Mouse (Mus musculus): ENCODE measurements around the gene Epor. TPM values are rescaled to one million over a fixed set of nuclear protein-coding genes. Genes with fewer than 3 reads are reported as not detected.

Gene Epor
- total and polyA plus RNA-seq, 3 experiments, result 192 to 440 TPM; not detected in 1

DNA sequence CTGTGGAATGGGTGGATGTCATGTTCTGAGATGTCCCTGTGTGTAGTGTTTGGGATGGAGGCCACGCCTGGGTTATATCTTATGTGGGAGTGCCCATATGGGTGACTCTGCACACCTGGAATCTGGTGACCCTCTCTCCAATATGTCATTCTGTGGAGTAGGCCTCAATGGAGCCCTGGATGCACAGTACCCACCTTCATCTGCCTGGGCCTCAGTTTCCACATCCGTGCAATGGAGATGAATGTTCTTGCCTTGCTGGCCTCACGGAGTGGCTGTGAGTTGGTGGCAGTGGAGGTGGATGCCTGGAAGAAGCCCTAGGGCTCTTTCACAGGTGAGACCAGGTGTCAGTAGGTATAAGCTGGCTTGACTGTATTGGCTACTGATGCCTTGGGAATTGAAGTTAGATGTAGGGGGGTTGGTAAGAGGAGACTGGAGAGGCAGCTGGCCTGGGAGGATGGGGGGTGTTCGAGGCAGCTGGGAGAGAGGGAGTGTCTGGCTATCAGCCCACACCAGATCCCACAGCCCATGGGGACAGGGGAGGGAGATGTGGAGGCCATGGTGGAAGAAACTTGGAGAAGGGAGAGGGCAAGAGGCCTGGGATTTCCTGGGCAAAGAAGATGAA, 25.0 kb downstream of the Epor start:
- DNase-seq (ENCODE audit: low read depth, low spot score), result no peak
- Histone ChIP-seq H3K79me2 (ENCODE audit: control insufficient read depth, insufficient read depth, low read length, poor library complexity) (no peaks in the 10 kb centered on the region), H3K27me3 (ENCODE audit: control insufficient read depth in 1 of 2, insufficient read depth in 2 of 2, low read length in 2 of 2) (no peaks in the 10 kb centered on the region), H3K36me3 (ENCODE audit: control insufficient read depth in 1 of 2, insufficient read depth in 2 of 2, low read length in 2 of 2) (peaks cover 0 to 10% of the 10 kb centered on the region in 2 experiments; a peak in 2 of 4 replicates), H3K27ac (ENCODE audit: control insufficient read depth, low read depth, low read length) (no peak overlapping the region), H3K9me3 (replicated peaks; ENCODE audit: insufficient read depth, low read length) (no peaks in the 10 kb centered on the region), H3K4me3 (ENCODE audit: control insufficient read depth in 1 of 2, insufficient read depth in 1 of 2, low read depth in 2 of 2, low read length in 2 of 2) (no peak overlapping the region), H3K4me1 (ENCODE audit: control insufficient read depth in 1 of 2, insufficient read depth in 2 of 2, low read length in 2 of 2) (peaks cover 10 to 13% of the 10 kb centered on the region in 2 experiments), H3K9ac (ENCODE audit: control insufficient read depth, low read depth, low read length, poor library complexity, severe bottlenecking) (no peak overlapping the region)
- no peak for TF ChIP-seq E2F4 (IDR thresholded peaks at IDR 0.05; ENCODE audit: borderline replicate concordance, low read depth, low read length)
- no peak for TF ChIP-seq JUND (IDR thresholded peaks at IDR 0.05; ENCODE audit: low read depth, low read length)
- no peak for TF ChIP-seq CHD1 (IDR thresholded peaks at IDR 0.05; ENCODE audit: low read depth, low read length)
- TF ChIP-seq MAZ (IDR thresholded peaks at IDR 0.05; ENCODE audit: low read depth, low read length), result no peak

DNA sequence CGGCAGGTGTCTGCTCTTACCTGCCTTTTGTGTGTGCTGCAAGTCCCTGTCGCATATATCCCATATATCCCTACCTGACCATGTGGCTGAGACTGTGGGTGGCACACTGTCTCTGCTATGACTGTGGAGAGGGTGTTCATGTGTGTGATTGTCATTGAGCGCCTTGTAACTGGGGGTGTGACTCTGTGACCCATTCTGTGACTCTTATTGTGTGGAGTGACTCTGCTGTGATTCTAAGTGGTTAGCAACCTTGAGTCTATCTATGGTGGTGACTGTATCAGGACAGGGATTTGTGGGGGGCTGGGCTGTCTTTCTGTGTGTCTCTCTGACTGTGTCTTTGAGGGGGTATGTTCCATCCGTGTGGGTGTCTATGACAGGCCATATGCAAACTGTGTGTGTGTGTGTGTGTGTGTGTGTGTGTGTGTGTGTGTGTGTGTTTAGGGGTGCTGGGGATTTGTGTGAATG, 25.6 kb downstream of the Epor start:
- DNase-seq (ENCODE audit: low read depth, low spot score), result peak; percentile 45
- Histone ChIP-seq H3K79me2 (ENCODE audit: control insufficient read depth, insufficient read depth, low read length, poor library complexity) (no peaks in the 10 kb centered on the region), H3K27me3 (ENCODE audit: control insufficient read depth in 1 of 2, insufficient read depth in 2 of 2, low read length in 2 of 2) (no peaks in the 10 kb centered on the region)

DNA sequence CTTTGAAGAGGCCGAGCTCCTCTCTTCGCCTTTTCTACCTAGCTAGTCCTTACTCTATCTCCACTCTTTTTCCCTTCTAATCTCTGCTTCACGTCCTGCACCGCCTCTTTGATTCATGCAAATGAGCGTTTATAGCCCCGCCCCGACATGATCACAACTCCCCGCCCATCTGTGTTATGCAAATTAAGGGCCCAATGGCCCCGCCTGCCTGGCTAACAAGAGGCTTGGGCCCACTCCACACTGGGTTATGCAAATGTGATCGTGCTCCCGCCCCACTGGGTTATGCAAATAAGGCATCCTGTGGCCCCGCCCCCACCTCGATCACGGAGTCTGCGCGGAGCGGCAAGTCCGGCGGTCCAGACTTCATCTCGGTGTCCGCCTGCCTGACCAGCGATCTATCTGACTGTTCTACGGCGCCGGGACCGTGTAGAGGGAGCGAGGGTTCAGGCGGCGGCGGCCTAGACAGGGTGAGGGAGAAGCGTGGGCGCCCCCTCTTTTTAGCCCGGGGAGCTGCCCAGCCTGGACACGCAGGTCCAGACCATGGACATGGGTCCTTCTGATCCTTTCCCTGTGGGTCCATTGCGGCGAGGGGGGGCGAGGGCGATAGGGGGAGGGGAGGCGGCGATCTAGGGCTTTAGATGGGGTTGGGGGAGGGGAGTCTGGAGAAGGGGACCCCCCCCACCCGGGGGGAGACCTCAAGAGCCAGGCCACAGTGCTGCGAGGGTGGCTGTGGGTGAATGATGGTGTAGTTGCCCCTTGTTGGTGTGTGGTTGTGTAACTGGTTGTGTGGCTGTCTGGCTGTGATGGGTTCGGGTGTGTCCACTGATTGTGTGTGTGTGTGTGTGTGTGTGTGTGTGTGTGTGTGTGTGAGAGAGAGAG, 26.4 kb downstream of the Epor start, which contains the start of gene Plppr2:
Gene Plppr2 (plus strand): TSS at position 342 of the 879 bp plus-strand sequence.
- H3K4me1 ChIP-seq (ENCODE audit: control insufficient read depth in 1 of 2, insufficient read depth in 2 of 2, low read length in 2 of 2), result peaks cover 12 to 23% of the 10 kb centered on the region in 2 experiments
- no peaks in the 10 kb centered on the region for H3K9me3 ChIP-seq (replicated peaks; ENCODE audit: insufficient read depth, low read length)
- no peaks in the 10 kb centered on the region for H3K79me2 ChIP-seq (ENCODE audit: control insufficient read depth, insufficient read depth, low read length, poor library complexity)
- H3K4me3 ChIP-seq (ENCODE audit: control insufficient read depth in 1 of 2, insufficient read depth in 1 of 2, low read depth in 2 of 2, low read length in 2 of 2), result peak within 1 kb of the TSS; percentile 69 to 92
- peak; percentile 100 for DNase-seq (ENCODE audit: low read depth, low spot score)
- no peaks in the 10 kb centered on the region for H3K27me3 ChIP-seq (ENCODE audit: control insufficient read depth in 1 of 2, insufficient read depth in 2 of 2, low read length in 2 of 2)
- peaks cover 0 to 17% of the 10 kb centered on the region in 2 experiments; a peak in 2 of 4 replicates for H3K36me3 ChIP-seq (ENCODE audit: control insufficient read depth in 1 of 2, insufficient read depth in 2 of 2, low read length in 2 of 2)
- peak within 1 kb of the TSS; percentile 61 for H3K9ac ChIP-seq (ENCODE audit: control insufficient read depth, low read depth, low read length, poor library complexity, severe bottlenecking)
- no peak within 1 kb of the TSS for H3K27ac ChIP-seq (ENCODE audit: control insufficient read depth, low read depth, low read length)
- peak; percentile 25; the same call in 1 of the 2 replicates for TF ChIP-seq TCF12 (IDR thresholded peaks at IDR 0.05; ENCODE audit: low read depth, low read length)
- TF ChIP-seq GABPA (IDR thresholded peaks at IDR 0.05; ENCODE audit: low read depth, low read length), result no peak
- TF ChIP-seq USF2 (IDR thresholded peaks at IDR 0.05; ENCODE audit: borderline replicate concordance in 1 of 2, insufficient read depth in 1 of 2, low read depth in 1 of 2, low read length in 2 of 2), result no peak
- TF ChIP-seq SIN3A (IDR thresholded peaks at IDR 0.05; ENCODE audit: low read length), result peak; percentile 12
- peak; percentile 87 for TF ChIP-seq NRF1 (IDR thresholded peaks at IDR 0.05; ENCODE audit: insufficient read depth, low read depth, low read length, poor library complexity, severe bottlenecking)
- no peak for TF ChIP-seq MXI1 (IDR thresholded peaks at IDR 0.05; ENCODE audit: low read depth, low read length)
- peak; percentile 41; the same call in 1 of the 2 replicates for TF ChIP-seq MAZ (IDR thresholded peaks at IDR 0.05; ENCODE audit: low read depth, low read length)
- no peak for TF ChIP-seq POLR2AphosphoS5 (IDR thresholded peaks at IDR 0.05; ENCODE audit: borderline replicate concordance, low read depth, low read length)
- TF ChIP-seq POLR2A (IDR thresholded peaks at IDR 0.05; ENCODE audit: control insufficient read depth in 1 of 2, insufficient read depth in 1 of 2, low read depth in 1 of 2, low read length in 2 of 2, poor library complexity in 1 of 2), result peak; percentile 29 to 72; a peak in 2 of 4 replicates
- TF ChIP-seq CHD2 (IDR thresholded peaks at IDR 0.05; ENCODE audit: low read length), result no peak
- TF ChIP-seq POLR2AphosphoS2 (IDR thresholded peaks at IDR 0.05; ENCODE audit: low read length), result no peak
- TF ChIP-seq BHLHE40 (IDR thresholded peaks at IDR 0.05; ENCODE audit: borderline replicate concordance, low read depth, low read length), result no peak
- TF ChIP-seq RAD21 (IDR thresholded peaks at IDR 0.05; ENCODE audit: low read depth, low read length), result no peak
- TF ChIP-seq MYC (IDR thresholded peaks at IDR 0.05; ENCODE audit: low read depth, low read length), result peak; percentile 12; the same call in 1 of the 2 replicates

More for the DNA sequence above, 25.6 kb downstream of the Epor start:
- no peak overlapping the region for H3K27ac ChIP-seq (ENCODE audit: control insufficient read depth, low read depth, low read length)
- H3K36me3 ChIP-seq (ENCODE audit: control insufficient read depth in 1 of 2, insufficient read depth in 2 of 2, low read length in 2 of 2), result peaks cover 0 to 10% of the 10 kb centered on the region in 2 experiments; a peak in 2 of 4 replicates
- no peak for TF ChIP-seq MYC (IDR thresholded peaks at IDR 0.05; ENCODE audit: low read depth, low read length)
- TF ChIP-seq UBTF (IDR thresholded peaks at IDR 0.05; ENCODE audit: borderline replicate concordance, insufficient read depth, low read depth, low read length), result no peak
- TF ChIP-seq MAFK (IDR thresholded peaks at IDR 0.05; ENCODE audit: borderline replicate concordance, low read depth, low read length), result no peak
- no peak for TF ChIP-seq CHD2 (IDR thresholded peaks at IDR 0.05; ENCODE audit: low read length)
- TF ChIP-seq MAZ (IDR thresholded peaks at IDR 0.05; ENCODE audit: low read depth, low read length), result no peak
- TF ChIP-seq ZKSCAN1 (IDR thresholded peaks at IDR 0.05; ENCODE audit: low read depth, low read length), result no peak
- no peak for TF ChIP-seq ELF1 (IDR thresholded peaks at IDR 0.05; ENCODE audit: low read depth, low read length)
- no peak for TF ChIP-seq E2F4 (IDR thresholded peaks at IDR 0.05; ENCODE audit: borderline replicate concordance, low read depth, low read length)
- TF ChIP-seq ZNF384 (IDR thresholded peaks at IDR 0.05; ENCODE audit: low read depth, low read length), result no peak
- TF ChIP-seq CTCF (IDR thresholded peaks at IDR 0.05 in 2 of 3, conservative IDR thresholded peaks at IDR 0.05 in 1 of 3; ENCODE audit: control insufficient read depth in 1 of 3, insufficient read depth in 1 of 3, low read depth in 2 of 3, low read length in 3 of 3, poor library complexity in 1 of 3, severe bottlenecking in 1 of 3), result no peak
- no peak for TF ChIP-seq CHD1 (IDR thresholded peaks at IDR 0.05; ENCODE audit: low read depth, low read length)
- no peak for TF ChIP-seq NELFE (IDR thresholded peaks at IDR 0.05; ENCODE audit: low read depth, low read length)
- TF ChIP-seq KAT2A (conservative IDR thresholded peaks at IDR 0.05; ENCODE audit: low read depth, low read length), result no peak
- H3K9ac ChIP-seq (ENCODE audit: control insufficient read depth, low read depth, low read length, poor library complexity, severe bottlenecking), result no peak overlapping the region
- H3K4me1 ChIP-seq (ENCODE audit: control insufficient read depth in 1 of 2, insufficient read depth in 2 of 2, low read length in 2 of 2), result peaks cover 10 to 17% of the 10 kb centered on the region in 2 experiments
- H3K9me3 ChIP-seq (replicated peaks; ENCODE audit: insufficient read depth, low read length), result no peaks in the 10 kb centered on the region
- no peak overlapping the region for H3K4me3 ChIP-seq (ENCODE audit: control insufficient read depth in 1 of 2, insufficient read depth in 1 of 2, low read depth in 2 of 2, low read length in 2 of 2)
